Mouse (Mus musculus): Measurements from ENCODE around the gene 1700012B09Rik. TPM values are rescaled to one million over a fixed set of nuclear protein-coding genes. Genes with fewer than 3 reads are reported as not detected.

The 1700012B09Rik gene
- polyA plus RNA-seq, 1 experiment from 2014 or later = 0.58 TPM

DNA sequence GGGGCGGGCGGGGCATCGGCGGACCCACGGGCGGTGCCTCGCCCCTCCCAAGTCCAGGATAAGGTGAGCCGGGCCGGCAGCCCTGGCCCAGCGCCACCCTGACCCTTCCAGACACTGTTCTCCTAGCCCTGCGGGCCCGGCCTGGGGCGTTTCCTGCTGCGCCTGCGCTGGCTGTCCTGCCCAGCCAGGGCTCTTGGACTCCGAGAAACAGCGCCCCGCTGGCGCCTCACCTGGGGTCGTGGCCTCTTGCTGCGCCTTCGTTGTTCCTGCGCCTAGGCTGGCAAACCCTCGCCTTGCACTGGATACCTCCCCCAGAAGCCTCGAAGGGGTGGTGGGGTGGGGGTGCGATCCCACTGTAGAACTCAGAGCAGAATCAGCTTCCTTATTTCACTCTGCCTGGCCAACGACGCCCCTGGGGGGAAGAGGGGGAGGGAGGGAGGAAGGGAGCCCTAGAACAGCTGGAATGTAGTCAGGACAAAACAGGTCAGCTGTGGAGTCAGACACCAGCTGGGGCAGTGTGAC lies 18.8 kb downstream of the 1700012B09Rik start, which contains the start of gene Fut4:
Gene Fut4 (minus strand): TSS at position 393 of the 522 bp plus-strand sequence.
- Histone ChIP-seq H3K27ac (replicated peaks; ENCODE audit: low read depth, low read length) (peak within 1 kb of the TSS; percentile 20; the same call in 1 of the 2 replicates), H3K36me3 (replicated peaks; ENCODE audit: control insufficient read depth, insufficient read depth, low read depth, low read length) (no peaks in the 10 kb centered on the region), H3K4me3 (ENCODE audit: low read depth, low read length) (peak within 1 kb of the TSS; percentile 57), H3K4me2 (ENCODE audit: low read depth, low read length) (peak within 1 kb of the TSS; percentile 98), H3K4me1 (ENCODE audit: control insufficient read depth, insufficient read depth, low read length) (peaks cover 3% of the 10 kb centered on the region; the same call in 1 of the 2 replicates), H3K9me3 (replicated peaks; ENCODE audit: control insufficient read depth, low read length) (no peaks in the 10 kb centered on the region), H3K9ac (replicated peaks; ENCODE audit: low read length) (peak within 1 kb of the TSS; percentile 72), H3K27me3 (ENCODE audit: control insufficient read depth, insufficient read depth, low read length) (no peaks in the 10 kb centered on the region; the same call in 1 of the 2 replicates)
- WGBS = 0% methylated on average over 27 of the region's 28 CpGs
- ATAC-seq (replicated peaks; ENCODE audit: insufficient number of reproducible peaks, low FRiP score, low TSS enrichment, low read depth) (peak; percentile 80), DNase-seq (ENCODE audit: low spot score) (peak; percentile 68)

DNA sequence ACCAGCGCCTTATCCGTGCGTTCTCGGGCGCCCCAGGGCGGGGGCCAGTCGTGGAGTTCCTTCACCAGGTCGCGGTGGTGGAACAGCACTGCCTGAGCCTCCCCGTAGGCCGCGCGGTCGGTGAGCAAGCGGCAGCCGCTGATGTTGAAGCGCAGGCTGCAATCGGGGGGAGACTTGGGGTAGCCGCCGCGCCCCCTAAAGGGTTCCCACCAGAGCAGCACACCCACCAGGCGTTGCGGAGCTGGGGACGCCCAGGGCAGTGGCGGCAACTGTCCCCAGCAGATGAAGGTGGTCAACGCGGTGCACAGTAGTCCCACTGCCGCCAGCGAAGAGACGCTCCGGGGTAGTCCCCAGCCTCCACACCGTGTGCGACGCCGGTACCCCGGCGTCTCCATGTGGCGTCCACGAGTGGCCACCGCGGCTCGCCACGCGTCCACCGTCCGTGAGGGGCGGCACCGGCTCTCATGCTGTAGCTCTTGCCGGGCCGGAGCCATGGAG lies 19.3 kb downstream of the 1700012B09Rik start:
- Histone ChIP-seq H3K4me2 (ENCODE audit: low read depth, low read length) (peak overlapping the region; percentile 98), H3K9me3 (replicated peaks; ENCODE audit: control insufficient read depth, low read length) (no peaks in the 10 kb centered on the region), H3K27me3 (ENCODE audit: control insufficient read depth, insufficient read depth, low read length) (no peaks in the 10 kb centered on the region; the same call in 1 of the 2 replicates), H3K36me3 (replicated peaks; ENCODE audit: control insufficient read depth, insufficient read depth, low read depth, low read length) (no peaks in the 10 kb centered on the region), H3K9ac (replicated peaks; ENCODE audit: low read length) (peak overlapping the region; percentile 72), H3K4me1 (ENCODE audit: control insufficient read depth, insufficient read depth, low read length) (peaks cover 3% of the 10 kb centered on the region; the same call in 1 of the 2 replicates), H3K4me3 (ENCODE audit: low read depth, low read length) (peak overlapping the region; percentile 57), H3K27ac (replicated peaks; ENCODE audit: low read depth, low read length) (0 out of 2 replicates have a peak overlapping the region, but pooled peaks have one; percentile 20)
- peak; percentile 45 for DNase-seq (ENCODE audit: low spot score)
- WGBS = 0% methylated on average over 34 of the region's 50 CpGs
- peak; percentile 75 for ATAC-seq (replicated peaks; ENCODE audit: insufficient number of reproducible peaks, low FRiP score, low TSS enrichment, low read depth)

GRCm38 (mm10) chr9:14750901-14751502 lies 19.8 kb downstream of the 1700012B09Rik start:
- ATAC-seq (replicated peaks; ENCODE audit: insufficient number of reproducible peaks, low FRiP score, low TSS enrichment, low read depth) = peak; percentile 44; the same call in 1 of the 2 replicates

DNA sequence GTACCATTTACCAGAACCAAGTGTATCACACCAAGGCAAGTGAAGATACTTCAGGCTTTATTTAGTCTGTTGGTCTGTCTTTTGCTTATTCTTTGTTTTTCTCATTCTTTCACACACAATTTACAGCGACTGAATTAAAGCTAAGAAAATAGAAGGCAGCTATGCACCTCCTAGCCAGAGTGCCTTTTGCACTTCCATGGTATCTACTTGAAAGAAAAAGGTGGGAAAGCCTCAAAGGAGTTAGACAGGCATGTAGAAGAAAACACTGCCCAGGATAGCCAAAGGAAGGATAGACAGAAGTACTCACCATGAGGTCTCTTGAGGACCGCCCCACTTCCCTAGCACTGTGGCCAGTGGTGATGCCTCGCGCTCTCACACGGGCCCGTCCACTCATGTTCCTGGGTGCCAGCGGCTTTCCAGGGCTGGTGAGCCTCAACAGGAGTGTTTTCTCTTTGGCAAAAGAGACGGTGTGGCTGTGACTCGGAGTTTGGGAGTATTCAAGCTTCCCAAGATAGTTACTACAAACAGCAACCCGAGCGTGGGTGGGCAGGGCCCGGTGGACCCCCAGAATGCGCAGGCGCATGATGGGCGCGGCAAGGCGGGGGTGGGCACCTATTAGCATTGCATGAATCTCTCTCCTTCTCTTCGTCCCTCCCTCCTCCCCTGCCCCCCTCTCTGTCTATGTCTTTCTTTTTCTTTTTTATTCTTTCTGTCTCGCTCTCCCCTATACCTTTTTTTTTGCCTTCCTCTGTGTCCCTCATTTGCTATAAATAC lies 30.5 kb downstream of the 1700012B09Rik start, which contains the start of gene Piwil4:
Gene Piwil4 (minus strand): TSS at position 583 of the 774 bp plus-strand sequence.
- no peaks in the 10 kb centered on the region for H3K9me3 ChIP-seq (replicated peaks; ENCODE audit: control insufficient read depth, low read length)
- no peak for ATAC-seq (replicated peaks; ENCODE audit: insufficient number of reproducible peaks, low FRiP score, low TSS enrichment, low read depth)
- no peak for DNase-seq (ENCODE audit: low spot score)
- no peaks in the 10 kb centered on the region for H3K36me3 ChIP-seq (replicated peaks; ENCODE audit: control insufficient read depth, insufficient read depth, low read depth, low read length)
- H3K4me1 ChIP-seq (ENCODE audit: control insufficient read depth, insufficient read depth, low read length) = no peaks in the 10 kb centered on the region
- H3K4me2 ChIP-seq (ENCODE audit: low read depth, low read length) = no peak within 1 kb of the TSS
- no peaks in the 10 kb centered on the region for H3K27me3 ChIP-seq (ENCODE audit: control insufficient read depth, insufficient read depth, low read length)
- no peak within 1 kb of the TSS for H3K27ac ChIP-seq (replicated peaks; ENCODE audit: low read depth, low read length)
- WGBS = 87% methylated on average over 19 of the region's 19 CpGs
- no peak within 1 kb of the TSS for H3K4me3 ChIP-seq (ENCODE audit: low read depth, low read length)
- H3K9ac ChIP-seq (replicated peaks; ENCODE audit: low read length) = no peak within 1 kb of the TSS

More at GRCm38 (mm10) chr9:14750901-14751502, 19.8 kb downstream of the 1700012B09Rik start:
- H3K9ac ChIP-seq (replicated peaks; ENCODE audit: low read length) = peak overlapping the region; percentile 72
- H3K36me3 ChIP-seq (replicated peaks; ENCODE audit: control insufficient read depth, insufficient read depth, low read depth, low read length) = no peaks in the 10 kb centered on the region
- no peak overlapping the region for H3K27ac ChIP-seq (replicated peaks; ENCODE audit: low read depth, low read length)
- DNase-seq (ENCODE audit: low spot score) = no peak
- H3K27me3 ChIP-seq (ENCODE audit: control insufficient read depth, insufficient read depth, low read length) = no peaks in the 10 kb centered on the region; the same call in 1 of the 2 replicates
- 58% methylated on average over 42 of the region's 42 CpGs for WGBS
- peak overlapping the region; percentile 98 for H3K4me2 ChIP-seq (ENCODE audit: low read depth, low read length)
- peaks cover 3% of the 10 kb centered on the region; the same call in 1 of the 2 replicates for H3K4me1 ChIP-seq (ENCODE audit: control insufficient read depth, insufficient read depth, low read length)
- no peaks in the 10 kb centered on the region for H3K9me3 ChIP-seq (replicated peaks; ENCODE audit: control insufficient read depth, low read length)
- H3K4me3 ChIP-seq (ENCODE audit: low read depth, low read length) = peak overlapping the region; percentile 57

GRCm38 (mm10) chr9:14739498-14740150 lies 31.2 kb downstream of the 1700012B09Rik start:
- H3K4me1 ChIP-seq (ENCODE audit: control insufficient read depth, insufficient read depth, low read length) = no peaks in the 10 kb centered on the region; the same call in 1 of the 2 replicates
- no peak for ATAC-seq (replicated peaks; ENCODE audit: insufficient number of reproducible peaks, low FRiP score, low TSS enrichment, low read depth)

GRCm38 (mm10) chr9:14730941-14731541 lies 39.8 kb downstream of the 1700012B09Rik start:
- Histone ChIP-seq H3K4me2 (ENCODE audit: low read depth, low read length) (no peak overlapping the region), H3K36me3 (replicated peaks; ENCODE audit: control insufficient read depth, insufficient read depth, low read depth, low read length) (no peaks in the 10 kb centered on the region), H3K27ac (replicated peaks; ENCODE audit: low read depth, low read length) (0 out of 2 replicates have a peak overlapping the region, but pooled peaks have one; percentile 13), H3K4me1 (ENCODE audit: control insufficient read depth, insufficient read depth, low read length) (peaks cover 4% of the 10 kb centered on the region), H3K9me3 (replicated peaks; ENCODE audit: control insufficient read depth, low read length) (no peaks in the 10 kb centered on the region), H3K9ac (replicated peaks; ENCODE audit: low read length) (no peak overlapping the region), H3K4me3 (ENCODE audit: low read depth, low read length) (no peak overlapping the region), H3K27me3 (ENCODE audit: control insufficient read depth, insufficient read depth, low read length) (no peaks in the 10 kb centered on the region)
- WGBS = 25% methylated on average over 9 of the region's 9 CpGs
- ATAC-seq (replicated peaks; ENCODE audit: insufficient number of reproducible peaks, low FRiP score, low TSS enrichment, low read depth) = 0 out of 2 replicates have a peak, but pooled peaks have one; percentile 59
- DNase-seq (ENCODE audit: low spot score) = peak; percentile 42

More at GRCm38 (mm10) chr9:14739498-14740150, 31.2 kb downstream of the 1700012B09Rik start:
- H3K9ac ChIP-seq (replicated peaks; ENCODE audit: low read length) = no peak overlapping the region
- no peak overlapping the region for H3K4me3 ChIP-seq (ENCODE audit: low read depth, low read length)
- no peaks in the 10 kb centered on the region for H3K9me3 ChIP-seq (replicated peaks; ENCODE audit: control insufficient read depth, low read length)
- WGBS = 78% methylated on average over 4 of the region's 4 CpGs
- H3K27me3 ChIP-seq (ENCODE audit: control insufficient read depth, insufficient read depth, low read length) = no peaks in the 10 kb centered on the region
- H3K27ac ChIP-seq (replicated peaks; ENCODE audit: low read depth, low read length) = no peak overlapping the region
- H3K4me2 ChIP-seq (ENCODE audit: low read depth, low read length) = no peak overlapping the region
- DNase-seq (ENCODE audit: low spot score) = no peak
- no peaks in the 10 kb centered on the region for H3K36me3 ChIP-seq (replicated peaks; ENCODE audit: control insufficient read depth, insufficient read depth, low read depth, low read length)

GRCm38 (mm10) chr9:14728365-14728764 lies 42.5 kb downstream of the 1700012B09Rik start:
- H3K4me3 ChIP-seq (ENCODE audit: low read depth, low read length) = no peak overlapping the region
- 79% methylated on average over 4 of the region's 4 CpGs for WGBS
- no peak overlapping the region for H3K9ac ChIP-seq (replicated peaks; ENCODE audit: low read length)
- no peaks in the 10 kb centered on the region for H3K9me3 ChIP-seq (replicated peaks; ENCODE audit: control insufficient read depth, low read length)
- no peak for ATAC-seq (replicated peaks; ENCODE audit: insufficient number of reproducible peaks, low FRiP score, low TSS enrichment, low read depth)
- H3K27ac ChIP-seq (replicated peaks; ENCODE audit: low read depth, low read length) = no peak overlapping the region
- H3K27me3 ChIP-seq (ENCODE audit: control insufficient read depth, insufficient read depth, low read length) = no peaks in the 10 kb centered on the region
- H3K4me2 ChIP-seq (ENCODE audit: low read depth, low read length) = no peak overlapping the region
- no peaks in the 10 kb centered on the region for H3K36me3 ChIP-seq (replicated peaks; ENCODE audit: control insufficient read depth, insufficient read depth, low read depth, low read length)
- no peak for DNase-seq (ENCODE audit: low spot score)
- peaks cover 4% of the 10 kb centered on the region; the same call in 1 of the 2 replicates for H3K4me1 ChIP-seq (ENCODE audit: control insufficient read depth, insufficient read depth, low read length)

Data from embryonic facial prominence, embryonic 11.5 days (tissue).